Mouse (Mus musculus): ENCODE data around the gene 1110032F04Rik. TPM values are rescaled to one million over a fixed set of nuclear protein-coding genes. Genes with fewer than 3 reads are reported as not detected.

Gene 1110032F04Rik
- total RNA-seq, 2 experiments from 2014 or later, result 4.2 to 4.4 TPM

DNA sequence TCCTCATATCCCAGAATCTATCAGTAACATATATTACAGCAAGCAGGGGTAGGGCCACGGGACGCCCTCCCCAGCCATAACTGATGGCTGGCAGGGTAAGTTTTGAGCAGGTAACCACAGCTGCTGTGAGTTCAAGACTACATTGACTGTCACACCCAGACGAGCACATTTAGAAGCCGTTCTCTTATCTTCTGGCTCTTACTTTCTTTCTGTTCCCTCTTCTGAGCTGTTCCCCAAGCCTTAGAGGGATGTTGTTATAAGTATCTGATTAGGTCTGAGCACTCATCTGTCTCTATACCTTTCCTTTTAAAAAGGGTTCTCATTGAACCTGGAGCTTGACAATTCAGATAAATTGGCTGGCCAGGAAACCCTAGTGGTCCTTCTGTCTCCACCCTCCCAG, 38.1 kb downstream of the 1110032F04Rik start:
- DNase-seq, result no peak

Other genes starting within 250 kb of the 1110032F04Rik start
- gene Il12a, start 178.9 kb upstream of the 1110032F04Rik start, total RNA-seq (2021), result under 1 TPM in 1 of 2 experiments, not detected in 1; 0.20 TPM
- gene Ift80, start 135.0 kb downstream of the 1110032F04Rik start, total RNA-seq (2021), result 10 to 100 TPM in 1 of 2 experiments, 1 to 10 TPM in 1; 8.4 to 11.6 TPM
- 100 to 1,000 TPM in 1 of 2 experiments, 10 to 100 TPM in 1; 93.9 to 109 TPM for gene Smc4, start 135.2 kb downstream of the 1110032F04Rik start, total RNA-seq (2021)
- gene Trim59, start 175.2 kb downstream of the 1110032F04Rik start, total RNA-seq (2021), result 10 to 100 TPM; 31.4 to 35.3 TPM

All from heart, postnatal 4 days (tissue).